Mouse (Mus musculus): ENCODE measurements around the gene Rhag. TPM values are rescaled to one million over a fixed set of nuclear protein-coding genes. Genes with fewer than 3 reads are reported as not detected.
A peak's percentile ranks its signal among the peaks of the same experiment; 100 is the strongest.

Rhag gene
- total and polyA plus RNA-seq, 3 experiments = 17.8 to 91.3 TPM; not detected in 1

DNA sequence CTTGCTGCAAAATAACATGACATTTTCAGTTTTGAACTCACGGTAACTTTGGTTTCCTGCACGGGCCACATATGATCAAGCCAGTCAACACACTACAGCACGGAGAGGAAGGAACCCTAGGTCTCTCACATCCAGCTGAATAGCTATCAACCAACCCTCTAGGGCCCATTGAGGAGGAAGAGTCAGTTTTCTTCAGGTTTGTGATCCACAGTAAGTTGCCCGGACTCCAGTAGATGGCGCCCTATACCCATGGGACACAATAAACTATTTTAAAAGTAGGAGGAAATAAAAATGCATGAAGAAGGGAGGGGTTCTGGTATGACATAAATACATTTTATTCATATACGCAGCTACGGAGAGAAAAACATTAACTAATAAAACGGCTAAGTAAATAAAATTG is 13.6 kb downstream of the Rhag start:
- H3K4me3 ChIP-seq (ENCODE audit: control insufficient read depth in 1 of 2, insufficient read depth in 1 of 2, low read depth in 2 of 2, low read length in 2 of 2) = no peak overlapping the region

GRCm38 (mm10) chr17:40831870-40832269 is 20.9 kb downstream of the Rhag start:
- H3K9ac ChIP-seq (ENCODE audit: control insufficient read depth, low read depth, low read length, poor library complexity, severe bottlenecking) = no peak overlapping the region
- H3K4me1 ChIP-seq (ENCODE audit: control insufficient read depth in 1 of 2, insufficient read depth in 2 of 2, low read length in 2 of 2) = no peaks in the 10 kb centered on the region; a peak in 1 of 4 replicates
- no peak overlapping the region for H3K4me3 ChIP-seq (ENCODE audit: control insufficient read depth in 1 of 2, insufficient read depth in 1 of 2, low read depth in 2 of 2, low read length in 2 of 2)
- peak; percentile 60 for DNase-seq (ENCODE audit: low read depth, low spot score)
- no peak overlapping the region for H3K27ac ChIP-seq (ENCODE audit: control insufficient read depth, low read depth, low read length)
- H3K9me3 ChIP-seq (replicated peaks; ENCODE audit: insufficient read depth, low read length) = no peaks in the 10 kb centered on the region
- TF ChIP-seq SIN3A (IDR thresholded peaks at IDR 0.05; ENCODE audit: low read length) (0 out of 2 replicates have a peak, but pooled peaks have one; percentile 17), MYB (IDR thresholded peaks at IDR 0.05; ENCODE audit: low read depth, low read length) (no peak), RAD21 (IDR thresholded peaks at IDR 0.05; ENCODE audit: low read depth, low read length) (peak; percentile 87), CTCF (IDR thresholded peaks at IDR 0.05 in 2 of 3, conservative IDR thresholded peaks at IDR 0.05 in 1 of 3; ENCODE audit: control insufficient read depth in 1 of 3, insufficient read depth in 1 of 3, low read depth in 2 of 3, low read length in 3 of 3, poor library complexity in 1 of 3, severe bottlenecking in 1 of 3) (peak; percentile 41 to 76 (median 66)), ZKSCAN1 (IDR thresholded peaks at IDR 0.05; ENCODE audit: low read depth, low read length) (peak; percentile 31; the same call in 1 of the 2 replicates), ZC3H11A (IDR thresholded peaks at IDR 0.05; ENCODE audit: low read depth, low read length) (peak; percentile 76), USF2 (IDR thresholded peaks at IDR 0.05; ENCODE audit: borderline replicate concordance in 1 of 2, insufficient read depth in 1 of 2, low read depth in 1 of 2, low read length in 2 of 2) (no peak), SMC3 (IDR thresholded peaks at IDR 0.05; ENCODE audit: low read depth, low read length) (peak; percentile 77), POLR2AphosphoS5 (IDR thresholded peaks at IDR 0.05; ENCODE audit: borderline replicate concordance, low read depth, low read length) (no peak)
- no peaks in the 10 kb centered on the region for H3K27me3 ChIP-seq (ENCODE audit: control insufficient read depth in 1 of 2, insufficient read depth in 2 of 2, low read length in 2 of 2)
- no peaks in the 10 kb centered on the region for H3K36me3 ChIP-seq (ENCODE audit: control insufficient read depth in 1 of 2, insufficient read depth in 2 of 2, low read length in 2 of 2)
- no peaks in the 10 kb centered on the region for H3K79me2 ChIP-seq (ENCODE audit: control insufficient read depth, insufficient read depth, low read length, poor library complexity)

More for the DNA sequence above, 13.6 kb downstream of the Rhag start:
- TF ChIP-seq SMC3 (IDR thresholded peaks at IDR 0.05; ENCODE audit: low read depth, low read length) = peak; percentile 79
- TF ChIP-seq RAD21 (IDR thresholded peaks at IDR 0.05; ENCODE audit: low read depth, low read length) = peak; percentile 89
- TF ChIP-seq ZC3H11A (IDR thresholded peaks at IDR 0.05; ENCODE audit: low read depth, low read length) = peak; percentile 44
- no peak for TF ChIP-seq HCFC1 (IDR thresholded peaks at IDR 0.05; ENCODE audit: low read depth, low read length)
- TF ChIP-seq MAFK (IDR thresholded peaks at IDR 0.05; ENCODE audit: borderline replicate concordance, low read depth, low read length) = no peak
- peak; percentile 61 to 83 (median 62) for TF ChIP-seq CTCF (IDR thresholded peaks at IDR 0.05 in 2 of 3, conservative IDR thresholded peaks at IDR 0.05 in 1 of 3; ENCODE audit: control insufficient read depth in 1 of 3, insufficient read depth in 1 of 3, low read depth in 2 of 3, low read length in 3 of 3, poor library complexity in 1 of 3, severe bottlenecking in 1 of 3)
- Histone ChIP-seq H3K79me2 (ENCODE audit: control insufficient read depth, insufficient read depth, low read length, poor library complexity) (peaks cover 9% of the 10 kb centered on the region; the same call in 1 of the 2 replicates), H3K9me3 (replicated peaks; ENCODE audit: insufficient read depth, low read length) (no peaks in the 10 kb centered on the region), H3K27me3 (ENCODE audit: control insufficient read depth in 1 of 2, insufficient read depth in 2 of 2, low read length in 2 of 2) (no peaks in the 10 kb centered on the region), H3K9ac (ENCODE audit: control insufficient read depth, low read depth, low read length, poor library complexity, severe bottlenecking) (no peak overlapping the region), H3K36me3 (ENCODE audit: control insufficient read depth in 1 of 2, insufficient read depth in 2 of 2, low read length in 2 of 2) (peaks cover 0 to 17% of the 10 kb centered on the region in 2 experiments; a peak in 2 of 4 replicates), H3K27ac (ENCODE audit: control insufficient read depth, low read depth, low read length) (no peak overlapping the region), H3K4me1 (ENCODE audit: control insufficient read depth in 1 of 2, insufficient read depth in 2 of 2, low read length in 2 of 2) (peaks cover 0 to 5% of the 10 kb centered on the region in 2 experiments; a peak in 2 of 4 replicates)
- peak; percentile 73 for DNase-seq (ENCODE audit: low read depth, low spot score)

DNA sequence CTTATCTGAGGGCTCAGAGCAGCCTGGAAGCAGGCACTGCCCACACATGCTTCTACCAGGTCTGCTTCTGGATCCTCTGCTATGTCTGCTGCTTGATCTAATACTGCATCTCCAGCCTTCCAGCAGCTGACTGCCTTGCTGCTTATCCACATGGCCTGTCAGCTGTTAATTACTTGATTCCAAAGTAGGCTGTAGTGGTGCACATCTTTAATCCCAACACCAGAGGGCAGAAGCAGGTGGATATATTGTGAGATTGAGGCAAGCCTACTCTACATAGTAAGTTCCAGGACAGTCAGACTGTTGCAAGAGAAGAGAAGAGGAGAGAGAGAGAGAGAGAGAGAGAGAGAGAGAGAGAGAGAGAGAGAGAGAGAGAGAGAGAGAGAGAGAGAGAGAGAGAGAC is 26.4 kb downstream of the Rhag start:
- Histone ChIP-seq H3K27ac (ENCODE audit: control insufficient read depth, low read depth, low read length) (no peak overlapping the region), H3K9me3 (replicated peaks; ENCODE audit: insufficient read depth, low read length) (no peaks in the 10 kb centered on the region), H3K79me2 (ENCODE audit: control insufficient read depth, insufficient read depth, low read length, poor library complexity) (no peaks in the 10 kb centered on the region), H3K4me1 (ENCODE audit: control insufficient read depth in 1 of 2, insufficient read depth in 2 of 2, low read length in 2 of 2) (no peaks in the 10 kb centered on the region; a peak in 1 of 4 replicates), H3K36me3 (ENCODE audit: control insufficient read depth in 1 of 2, insufficient read depth in 2 of 2, low read length in 2 of 2) (peaks cover 0 to 2% of the 10 kb centered on the region in 2 experiments; a peak in 1 of 4 replicates), H3K4me3 (ENCODE audit: control insufficient read depth in 1 of 2, insufficient read depth in 1 of 2, low read depth in 2 of 2, low read length in 2 of 2) (no peak overlapping the region), H3K27me3 (ENCODE audit: control insufficient read depth in 1 of 2, insufficient read depth in 2 of 2, low read length in 2 of 2) (no peaks in the 10 kb centered on the region), H3K9ac (ENCODE audit: control insufficient read depth, low read depth, low read length, poor library complexity, severe bottlenecking) (no peak overlapping the region)
- peak; percentile 70 for DNase-seq (ENCODE audit: low read depth, low spot score)
- TF ChIP-seq ZC3H11A (IDR thresholded peaks at IDR 0.05; ENCODE audit: low read depth, low read length) = peak; percentile 84
- TF ChIP-seq SMC3 (IDR thresholded peaks at IDR 0.05; ENCODE audit: low read depth, low read length) = peak; percentile 97
- TF ChIP-seq ETS1 (IDR thresholded peaks at IDR 0.05; ENCODE audit: low read depth, low read length) = peak; percentile 40; the same call in 1 of the 2 replicates
- TF ChIP-seq CTCF (IDR thresholded peaks at IDR 0.05 in 2 of 3, conservative IDR thresholded peaks at IDR 0.05 in 1 of 3; ENCODE audit: control insufficient read depth in 1 of 3, insufficient read depth in 1 of 3, low read depth in 2 of 3, low read length in 3 of 3, poor library complexity in 1 of 3, severe bottlenecking in 1 of 3) = peak in 2 of 3 experiments; percentile 40 to 82; a peak in 4 of 6 replicates
- 0 out of 2 replicates have a peak, but pooled peaks have one; percentile 18 for TF ChIP-seq MXI1 (IDR thresholded peaks at IDR 0.05; ENCODE audit: low read depth, low read length)
- TF ChIP-seq E2F4 (IDR thresholded peaks at IDR 0.05; ENCODE audit: borderline replicate concordance, low read depth, low read length) = no peak
- TF ChIP-seq MAX (IDR thresholded peaks at IDR 0.05; ENCODE audit: low read length) = no peak
- peak; percentile 35; the same call in 1 of the 2 replicates for TF ChIP-seq SIN3A (IDR thresholded peaks at IDR 0.05; ENCODE audit: low read length)
- no peak for TF ChIP-seq TBP (IDR thresholded peaks at IDR 0.05; ENCODE audit: low read depth, low read length)
- no peak for TF ChIP-seq EP300 (IDR thresholded peaks at IDR 0.05; ENCODE audit: low read depth in 1 of 2, low read length in 2 of 2)
- TF ChIP-seq ZNF384 (IDR thresholded peaks at IDR 0.05; ENCODE audit: low read depth, low read length) = no peak
- TF ChIP-seq RAD21 (IDR thresholded peaks at IDR 0.05; ENCODE audit: low read depth, low read length) = peak; percentile 76

Measured in MEL (cell line).